Mouse (Mus musculus) embryonic facial prominence, embryonic 11.5 days (tissue): Measurements from ENCODE around the gene Aff3. TPM values are rescaled to one million over a fixed set of nuclear protein-coding genes. Genes with fewer than 3 reads are reported as not detected.
A peak's percentile ranks its signal among the peaks of the same experiment; 100 is the strongest.

Source experiments
- ATAC-seq: fragments of 200-750 bp; cut with Nextera tagmentation; replicated peaks from 2 replicates; pipeline ENCODE4 v1.8.0; 2017; ENCODE audit warnings: low read depth; ENCODE audit not compliant: insufficient number of reproducible peaks, low FRiP score, low TSS enrichment
- DNase-seq: peaks from one replicate; pipeline ENCODE4 v3.0.0-alpha.2; 2015; ENCODE audit warnings: low spot score
- H3K27ac ChIP-seq: fragments of 300-500 bp; sonication (generic); replicated peaks from 2 replicates; pipeline ENCODE4 v1.5.1; 2014; ENCODE audit warnings: mild to moderate bottlenecking, low read depth, low read length, control low read depth
- H3K27me3 ChIP-seq: fragments of 300-500 bp; sonication (generic); 2 replicates; pipeline ENCODE4 v1.6.1; 2014; ENCODE audit warnings: mild to moderate bottlenecking, low read length, moderate library complexity, mixed read lengths; ENCODE audit not compliant: control insufficient read depth, insufficient read depth
- H3K36me3 ChIP-seq: fragments of 300-500 bp; sonication (generic); replicated peaks from 2 replicates; pipeline ENCODE4 v1.6.1; 2014; ENCODE audit warnings: low read depth, mild to moderate bottlenecking, low read length, moderate library complexity, mixed read lengths; ENCODE audit not compliant: control insufficient read depth, insufficient read depth
- H3K4me1 ChIP-seq: fragments of 300-500 bp; sonication (generic); 2 replicates; pipeline ENCODE4 v1.6.1; 2014; ENCODE audit warnings: low read length, mixed read lengths; ENCODE audit not compliant: control insufficient read depth, insufficient read depth
- H3K4me2 ChIP-seq: fragments of 300-500 bp; sonication (generic); 2 replicates; pipeline ENCODE4 v1.6.1; 2014; ENCODE audit warnings: low read depth, mild to moderate bottlenecking, control low read depth, low read length, moderate library complexity
- H3K4me3 ChIP-seq: fragments of 300-500 bp; sonication (generic); 2 replicates; pipeline ENCODE4 v1.5.1; 2014; ENCODE audit warnings: low read depth, low read length, control low read depth
- H3K9ac ChIP-seq: fragments of 300-500 bp; sonication (generic); replicated peaks from 2 replicates; pipeline ENCODE4 v1.6.1; 2014; ENCODE audit warnings: mild to moderate bottlenecking, control low read depth, low read length
- H3K9me3 ChIP-seq: fragments of 300-500 bp; sonication (generic); replicated peaks from 2 replicates; pipeline ENCODE4 v1.6.1; 2016; ENCODE audit warnings: mild to moderate bottlenecking, low read length, inconsistent platforms, mixed read lengths; ENCODE audit not compliant: control insufficient read depth
- WGBS: fragments of 180-500 bp; shearing (Covaris S2); extraction: QIAGEN DNeasy Blood & Tissue Kit; methylation state at CpG from one replicate; pipeline ENCODE4 v1.1.7; 2014; 5-methylcytosine and 5-hydroxymethylcytosine counted together
- polyA plus RNA-seq: library from polyadenylated mRNA; unstranded; fragments of >200 nt; fragmentation: Nextera tagmentation; extraction: Ambion mirVana; gene quantifications from 2 replicates; pipeline ENCODE4 v1.2.1, GENCODE M21; 2014

The Aff3 gene
- polyA plus RNA-seq, 1 experiment from 2014 or later = 17.5 TPM

DNA sequence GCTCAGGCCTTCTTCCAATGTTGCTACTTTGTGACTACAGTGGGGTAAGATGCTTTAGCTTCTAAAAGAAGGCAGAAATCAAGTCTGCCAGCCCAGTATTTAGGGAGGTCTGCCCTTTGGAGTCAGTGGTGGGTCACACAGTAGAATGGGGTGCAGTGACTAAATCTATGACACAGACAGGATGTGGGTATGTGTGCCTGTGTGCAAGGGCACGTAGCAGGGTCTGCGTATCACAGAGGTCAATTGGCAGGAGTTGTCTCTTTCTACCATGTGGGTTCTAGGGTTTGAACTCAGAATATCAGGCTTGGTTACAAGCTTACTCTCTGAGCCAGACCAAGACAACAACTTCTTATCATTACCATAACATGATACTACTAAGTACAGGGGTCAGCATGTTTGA, 393.4 kb downstream of the Aff3 start:
- ATAC-seq = no peak

DNA sequence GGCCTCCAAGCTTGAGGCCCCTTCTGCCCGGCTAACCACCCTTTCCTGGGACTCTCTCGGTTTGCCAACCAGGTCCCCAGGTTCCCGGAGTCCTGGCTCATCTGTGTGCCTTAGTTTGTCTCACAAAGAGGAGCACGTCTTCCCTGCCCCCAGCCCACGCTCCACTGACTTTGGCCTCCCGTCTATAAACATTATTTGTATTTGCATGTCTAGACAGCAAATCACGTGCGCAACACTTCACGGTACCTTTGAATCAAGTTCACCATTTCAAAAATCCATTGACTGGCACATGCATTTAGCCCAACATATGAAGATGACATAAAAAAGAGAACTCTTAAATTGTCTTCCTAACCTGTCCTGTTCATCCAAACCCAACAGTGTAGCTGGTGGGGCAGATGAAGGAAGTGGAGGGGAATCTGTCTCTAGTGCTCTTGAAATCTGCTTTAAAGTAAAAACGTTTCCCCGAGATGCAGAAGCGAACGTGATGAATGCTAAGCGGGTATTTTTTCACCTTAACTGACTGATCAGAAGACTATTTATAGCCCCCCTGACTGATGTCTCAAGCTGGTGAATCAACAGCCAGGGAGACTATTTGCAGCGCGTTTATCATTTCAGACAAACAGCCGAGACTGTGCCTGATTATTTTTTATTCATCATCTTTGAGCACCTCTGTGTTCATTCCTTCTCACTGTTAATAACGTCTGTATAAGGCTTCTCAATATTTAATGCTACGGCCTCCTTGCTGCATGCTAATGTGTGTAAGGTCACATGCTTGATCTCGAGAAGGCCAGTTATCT, 396.3 kb downstream of the Aff3 start:
- Histone ChIP-seq H3K4me3 (no peak overlapping the region), H3K27me3 (no peaks in the 10 kb centered on the region), H3K4me1 (no peaks in the 10 kb centered on the region), H3K4me2 (no peak overlapping the region), H3K36me3 (no peaks in the 10 kb centered on the region), H3K9me3 (no peaks in the 10 kb centered on the region), H3K27ac (peak overlapping the region; percentile 20; the same call in 1 of the 2 replicates), H3K9ac (no peak overlapping the region; the same call in 1 of the 2 replicates)
- ATAC-seq (no peak), DNase-seq (no peak)
- WGBS = 78% methylated on average over 19 of the region's 20 CpGs

More for the DNA sequence above, 393.4 kb downstream of the Aff3 start:
- Histone ChIP-seq H3K9me3 (no peaks in the 10 kb centered on the region), H3K27ac (no peak overlapping the region), H3K27me3 (no peaks in the 10 kb centered on the region), H3K4me1 (no peaks in the 10 kb centered on the region), H3K36me3 (no peaks in the 10 kb centered on the region), H3K4me2 (no peak overlapping the region), H3K4me3 (no peak overlapping the region), H3K9ac (no peak overlapping the region)
- 88% methylated on average over 2 of the region's 2 CpGs for WGBS
- no peak for DNase-seq

DNA sequence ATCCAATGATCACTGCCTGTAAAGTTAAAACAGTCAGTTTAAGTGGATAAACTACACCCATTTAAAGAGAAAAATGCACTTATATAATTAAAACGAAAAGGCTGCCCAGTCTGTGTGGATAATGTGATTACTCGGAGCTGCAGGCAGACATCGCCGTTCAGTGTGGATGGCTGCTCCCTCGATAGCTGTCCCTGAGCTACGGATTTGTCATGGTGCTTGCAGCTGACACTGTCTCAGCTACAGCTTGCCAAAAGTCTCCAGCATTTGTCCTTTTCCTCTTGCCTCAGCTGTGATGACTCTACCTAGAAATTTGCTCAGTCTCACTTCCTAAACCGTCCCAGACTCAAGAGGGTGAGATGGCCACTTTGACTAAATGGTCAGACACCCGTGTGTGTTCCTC, 401.5 kb downstream of the Aff3 start:
- H3K27ac ChIP-seq = no peak overlapping the region
- no peaks in the 10 kb centered on the region for H3K27me3 ChIP-seq
- H3K4me3 ChIP-seq = no peak overlapping the region
- ATAC-seq = no peak
- WGBS = 49% methylated on average over 8 of the region's 8 CpGs
- H3K4me1 ChIP-seq = peaks cover 3% of the 10 kb centered on the region; the same call in 1 of the 2 replicates
- no peaks in the 10 kb centered on the region for H3K36me3 ChIP-seq
- no peak for DNase-seq
- no peaks in the 10 kb centered on the region for H3K9me3 ChIP-seq
- no peak overlapping the region for H3K9ac ChIP-seq
- H3K4me2 ChIP-seq = no peak overlapping the region

DNA sequence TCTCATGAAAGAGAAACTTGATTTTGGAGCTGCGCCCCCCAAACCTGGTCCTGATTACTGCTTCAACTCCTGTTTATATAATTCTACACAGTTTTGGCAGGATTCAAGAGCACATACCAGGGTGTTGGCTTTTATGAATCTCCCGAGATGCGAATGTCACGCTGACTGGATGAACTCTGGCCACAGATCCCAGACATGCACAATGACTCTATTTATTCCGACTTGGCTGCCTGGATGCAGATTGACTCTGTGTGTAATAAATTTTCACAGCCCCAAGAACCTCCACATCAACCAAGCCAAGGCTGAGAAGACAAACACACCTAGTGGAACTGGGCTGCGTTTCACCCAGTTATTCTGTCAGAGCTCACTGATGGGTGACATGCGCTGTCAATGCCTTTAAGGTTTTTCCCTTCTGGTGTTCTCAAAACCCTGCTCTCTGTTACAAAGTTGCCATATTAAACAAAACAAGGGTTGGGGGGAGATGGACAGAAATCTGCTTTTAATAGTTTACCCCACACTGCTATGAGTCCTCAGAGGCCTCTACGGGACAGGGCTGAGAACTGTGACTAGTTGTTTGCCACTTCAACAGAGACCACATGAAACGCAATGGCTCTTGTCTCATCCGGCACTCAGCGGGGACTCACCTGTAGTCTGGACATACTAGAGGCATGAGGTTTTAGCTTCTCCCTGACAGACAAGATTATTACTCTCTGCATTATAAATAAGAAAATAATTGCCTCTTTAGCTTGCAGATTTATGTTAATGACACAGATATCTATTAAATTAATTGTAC, 402.2 kb downstream of the Aff3 start:
- Histone ChIP-seq H3K9ac (no peak overlapping the region), H3K36me3 (no peaks in the 10 kb centered on the region), H3K9me3 (no peaks in the 10 kb centered on the region), H3K27me3 (no peaks in the 10 kb centered on the region), H3K4me3 (no peak overlapping the region), H3K4me1 (peaks cover 3% of the 10 kb centered on the region; the same call in 1 of the 2 replicates), H3K27ac (no peak overlapping the region), H3K4me2 (no peak overlapping the region)
- no peak for ATAC-seq
- DNase-seq = peak; percentile 44
- WGBS = 56% methylated on average over 11 of the region's 11 CpGs

DNA sequence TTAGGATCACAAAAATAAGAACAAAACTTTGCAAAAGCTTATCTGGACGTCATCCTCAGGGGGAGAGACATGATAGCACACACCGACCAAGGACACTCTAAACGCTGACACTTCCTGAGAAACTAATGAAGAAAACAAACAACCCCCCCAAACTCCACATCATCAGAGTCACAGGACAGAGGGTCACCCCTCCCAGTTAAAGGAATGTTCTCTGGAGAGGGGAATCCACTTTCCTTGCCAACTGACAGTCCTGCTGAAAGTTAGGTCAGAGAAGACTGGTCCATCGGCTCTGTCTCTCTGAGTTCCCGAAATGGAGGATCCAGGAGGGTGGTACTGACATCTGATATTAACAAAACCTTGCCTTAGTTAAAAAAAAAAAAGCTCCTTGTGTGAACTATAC, 403.7 kb downstream of the Aff3 start:
- no peaks in the 10 kb centered on the region for H3K9me3 ChIP-seq
- no peak overlapping the region for H3K9ac ChIP-seq
- ATAC-seq (no peak), DNase-seq (no peak)
- H3K4me1 ChIP-seq = peaks cover 3% of the 10 kb centered on the region; the same call in 1 of the 2 replicates
- WGBS = 64% methylated on average over 5 of the region's 5 CpGs
- H3K4me3 ChIP-seq = no peak overlapping the region
- H3K27me3 ChIP-seq = no peaks in the 10 kb centered on the region
- no peak overlapping the region for H3K4me2 ChIP-seq
- H3K27ac ChIP-seq = no peak overlapping the region
- H3K36me3 ChIP-seq = no peaks in the 10 kb centered on the region

DNA sequence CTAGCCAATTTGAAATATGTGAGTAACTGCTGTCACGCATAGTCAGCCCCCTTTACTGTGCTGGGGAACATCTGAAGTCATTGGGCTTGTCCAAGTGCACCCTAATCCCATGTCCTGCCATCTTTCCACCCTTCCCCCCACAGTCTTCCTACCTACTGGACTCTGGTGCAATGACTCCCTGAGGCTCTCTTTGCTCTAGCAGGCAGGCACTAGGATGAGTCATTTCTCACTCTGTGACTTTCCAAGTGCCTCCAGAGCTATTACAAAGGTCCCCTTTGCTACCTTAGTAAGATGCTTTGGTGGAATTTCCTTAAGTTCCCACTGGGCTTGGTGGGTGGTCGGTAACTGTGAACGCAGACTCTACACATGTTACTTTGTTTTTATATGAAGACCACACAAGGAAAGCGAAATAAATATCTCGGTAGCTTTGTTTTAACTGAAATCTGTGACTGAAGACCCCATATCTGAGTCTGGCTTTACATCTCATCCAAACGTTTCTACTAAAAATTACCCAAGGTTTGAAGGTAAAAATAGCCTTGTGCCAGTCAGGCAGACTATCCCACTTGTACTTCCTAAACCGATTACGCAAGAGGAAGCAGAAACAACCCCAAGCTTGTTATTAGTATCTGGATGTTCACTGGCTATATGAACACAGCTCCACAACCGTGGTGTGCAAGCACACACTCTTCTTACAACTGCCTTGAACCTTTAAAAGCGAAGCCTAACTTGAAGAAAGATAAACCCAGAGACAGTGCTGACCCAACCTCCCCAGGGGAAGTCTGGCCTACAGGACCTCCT, 405.0 kb downstream of the Aff3 start:
- 76% methylated on average over 10 of the region's 10 CpGs for WGBS
- H3K4me2 ChIP-seq = no peak overlapping the region

DNA sequence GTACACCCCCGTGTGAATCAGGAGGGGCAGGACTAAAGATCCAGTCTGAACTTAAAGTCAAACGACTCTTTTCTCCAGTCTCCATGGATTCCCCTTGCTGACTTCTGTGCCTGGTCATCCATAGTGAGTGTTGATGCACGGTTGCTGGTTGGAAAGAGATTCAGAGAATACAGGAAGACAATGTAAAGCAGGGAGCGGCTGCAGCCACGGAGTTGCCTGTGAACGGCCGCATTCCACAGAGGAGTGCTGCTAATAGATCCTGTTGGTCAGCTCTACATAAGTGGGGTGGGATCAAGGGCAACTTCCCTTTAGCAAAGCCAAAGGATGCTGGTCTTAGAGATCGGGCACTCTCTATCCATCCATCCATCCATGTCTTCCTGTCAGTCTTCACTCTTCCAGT, 410.3 kb downstream of the Aff3 start:
- Histone ChIP-seq H3K4me2 (no peak overlapping the region), H3K27me3 (no peaks in the 10 kb centered on the region), H3K27ac (no peak overlapping the region), H3K36me3 (no peaks in the 10 kb centered on the region; the same call in 1 of the 2 replicates), H3K4me3 (no peak overlapping the region), H3K4me1 (no peaks in the 10 kb centered on the region), H3K9me3 (no peaks in the 10 kb centered on the region), H3K9ac (no peak overlapping the region)
- DNase-seq = no peak
- no peak for ATAC-seq
- 83% methylated on average over 8 of the region's 8 CpGs for WGBS

More for the DNA sequence above, 405.0 kb downstream of the Aff3 start:
- H3K27ac ChIP-seq = no peak overlapping the region
- no peak overlapping the region for H3K4me3 ChIP-seq
- DNase-seq = no peak
- no peaks in the 10 kb centered on the region for H3K36me3 ChIP-seq
- no peaks in the 10 kb centered on the region for H3K27me3 ChIP-seq
- peaks cover 3% of the 10 kb centered on the region; the same call in 1 of the 2 replicates for H3K4me1 ChIP-seq
- no peak overlapping the region for H3K9ac ChIP-seq
- no peaks in the 10 kb centered on the region for H3K9me3 ChIP-seq
- ATAC-seq = no peak
